Mouse (Mus musculus) erythroid progenitor cell, adult 5-6 weeks (primary cell): ENCODE results near the gene Ccdc73. TPM values are rescaled to one million over a fixed set of nuclear protein-coding genes. Genes with fewer than 3 reads are reported as not detected.

ENCODE experiments used
- total RNA-seq, 2 experiments: library from RNA; stranded (forward) in 1 of 2; stranded (reverse) in 1 of 2; fragments of 150-400 nt in 1 of 2; fragments of 186-747, 209-891 nt in 1 of 2; gene quantifications; 2 replicates each; pipeline versions ENCODE4 v1.2.3 to v1.2.4; 2015 to 2017; ENCODE audit warnings: low replicate concordance in 2 of 2

Gene Ccdc73
- total RNA-seq, 2 experiments from 2014 or later: 1.3 to 21.0 TPM

Other genes with a start within 250 kb of the Ccdc73 start
- gene Tcp11l1, start 155.6 kb upstream of the Ccdc73 start, total RNA-seq (2015; ENCODE audit: low replicate concordance): 3.6 TPM in 1 of 2 replicates, not detected in the other
- not detected in 2 replicates for gene Tcp11l1, start 155.6 kb upstream of the Ccdc73 start, total RNA-seq (2017; ENCODE audit: low replicate concordance)
- gene Pin1rt1, start 151.4 kb upstream of the Ccdc73 start, total RNA-seq (2015; ENCODE audit: low replicate concordance): not detected in 2 replicates
- gene Pin1rt1, start 151.4 kb upstream of the Ccdc73 start, total RNA-seq (2017; ENCODE audit: low replicate concordance): not detected in 2 replicates
- not detected in 2 replicates for gene Depdc7, start 124.9 kb upstream of the Ccdc73 start, total RNA-seq (2015; ENCODE audit: low replicate concordance)
- gene Depdc7, start 124.9 kb upstream of the Ccdc73 start, total RNA-seq (2017; ENCODE audit: low replicate concordance): 0.98 TPM in 1 of 2 replicates, not detected in the other
- 5.4 and 6.1 TPM in 2 replicates for gene Qser1, start 51.0 kb upstream of the Ccdc73 start, total RNA-seq (2015; ENCODE audit: low replicate concordance)
- 0.61 and 0.77 TPM in 2 replicates for gene Qser1, start 51.0 kb upstream of the Ccdc73 start, total RNA-seq (2017; ENCODE audit: low replicate concordance)
- gene Prrg4, start 17.9 kb upstream of the Ccdc73 start, total RNA-seq (2015; ENCODE audit: low replicate concordance): 0.36 TPM in 1 of 2 replicates, not detected in the other
- gene Prrg4, start 17.9 kb upstream of the Ccdc73 start, total RNA-seq (2017; ENCODE audit: low replicate concordance): 0.08 TPM in 1 of 2 replicates, not detected in the other
- 169 and 219 TPM in 2 replicates for gene Eif3m, start 149.3 kb downstream of the Ccdc73 start, total RNA-seq (2015; ENCODE audit: low replicate concordance)
- gene Eif3m, start 149.3 kb downstream of the Ccdc73 start, total RNA-seq (2017; ENCODE audit: low replicate concordance): 72.2 and 116 TPM in 2 replicates
- not detected in 2 replicates for gene Gm11060, start 224.2 kb downstream of the Ccdc73 start, total RNA-seq (2015; ENCODE audit: low replicate concordance)
- gene Gm11060, start 224.2 kb downstream of the Ccdc73 start, total RNA-seq (2017; ENCODE audit: low replicate concordance): not detected in 2 replicates